Mouse (Mus musculus) bone marrow macrophage, adult 2 months (primary cell): Measurements from ENCODE around the gene Six3.

Experiments
- CTCF ChIP-seq: IDR thresholded peaks from 2 replicates; pipeline ENCODE4 v1.5.1; 2012; ENCODE audit warnings: low read depth, mild to moderate bottlenecking, low read length, moderate library complexity
- POLR2A ChIP-seq: IDR thresholded peaks from 2 replicates; pipeline ENCODE4 v1.6.1; 2012; ENCODE audit warnings: mild to moderate bottlenecking, low read depth, low read length, borderline replicate concordance

- TF ChIP-seq CTCF (no peak), POLR2A (no peak)
Observed at GRCm38 (mm10) chr17:85624981-85625940, 11.9 kb downstream of the Six3 start.
